Mouse (Mus musculus) CH12.LX (cell line): ENCODE results near the gene Ptbp3.

Experiments used
- CTCF ChIP-seq, 2 experiments: IDR thresholded peaks in 1 of 2; conservative IDR thresholded peaks in 1 of 2; 2 replicates each; pipeline ENCODE4 v1.5.1; 2011 to 2012; ENCODE audit warnings: low read depth in 2 of 2, low read length in 2 of 2, improper control_type of control experiment in 1 of 2, inconsistent platforms in 1 of 2, mild to moderate bottlenecking in 1 of 2, moderate library complexity in 1 of 2
- ETS1 ChIP-seq: conservative IDR thresholded peaks from 2 replicates; pipeline ENCODE4 v1.6.1; 2012; ENCODE audit warnings: low read depth, mild to moderate bottlenecking, inconsistent platforms, low read length, improper control_type of control experiment, moderate library complexity
- HCFC1 ChIP-seq: IDR thresholded peaks from 2 replicates; pipeline ENCODE4 v1.6.1; 2012; ENCODE audit warnings: low read depth, mild to moderate bottlenecking, inconsistent platforms, low read length, improper control_type of control experiment
- KAT2A ChIP-seq: IDR thresholded peaks from 2 replicates; pipeline ENCODE4 v1.6.1; 2012; ENCODE audit warnings: low read length, improper control_type of control experiment, inconsistent platforms; ENCODE audit not compliant: insufficient replicate concordance
- MAFK ChIP-seq: IDR thresholded peaks from 2 replicates; pipeline ENCODE4 v1.6.1; 2011; ENCODE audit warnings: low read length, improper control_type of control experiment; ENCODE audit not compliant: insufficient replicate concordance
- NRF1 ChIP-seq: IDR thresholded peaks from 2 replicates; pipeline ENCODE4 v1.6.1; 2014; ENCODE audit warnings: low read depth, mild to moderate bottlenecking, inconsistent platforms, low read length, improper control_type of control experiment, moderate library complexity
- POLR2A ChIP-seq: IDR thresholded peaks from 2 replicates; pipeline ENCODE4 v1.6.1; 2011; ENCODE audit warnings: low read depth, mild to moderate bottlenecking, improper control_type of control experiment, low read length
- RCOR1 ChIP-seq: conservative IDR thresholded peaks from 2 replicates; pipeline ENCODE4 v1.6.1; 2012; ENCODE audit warnings: low read depth, mild to moderate bottlenecking, inconsistent platforms, low read length, improper control_type of control experiment
- ZC3H11A ChIP-seq: IDR thresholded peaks from 2 replicates; pipeline ENCODE4 v1.6.1; 2012; ENCODE audit warnings: low read depth, mild to moderate bottlenecking, inconsistent platforms, low read length, improper control_type of control experiment

- no peak for TF ChIP-seq POLR2A
- TF ChIP-seq CTCF (conservative IDR thresholded peaks at IDR 0.05 in 1 of 2, IDR thresholded peaks at IDR 0.05 in 1 of 2; ENCODE audit: low read depth in 2 of 2, low read length in 2 of 2), result no peak
- TF ChIP-seq NRF1, result no peak
- no peak for TF ChIP-seq MAFK
- no peak for TF ChIP-seq ZC3H11A
- no peak for TF ChIP-seq ETS1
- no peak for TF ChIP-seq HCFC1
- no peak for TF ChIP-seq RCOR1
- no peak for TF ChIP-seq KAT2A
Observed at GRCm38 (mm10) chr4:59465449-59465848, 83.7 kb downstream of the Ptbp3 start.
